Mouse (Mus musculus): Measurements from ENCODE around the gene 9530068E07Rik. TPM values are rescaled to one million over a fixed set of nuclear protein-coding genes. Genes with fewer than 3 reads are reported as not detected.

The 9530068E07Rik gene
- polyA plus RNA-seq, 1 experiment = 49.6 TPM

GRCm38 (mm10) chr11:52433076-52433796 lies 37.0 kb downstream of the 9530068E07Rik start:
- no peak overlapping the region for H3K4me3 ChIP-seq (ENCODE audit: extremely low read depth, insufficient read depth, insufficient read length)
- no peak for TF ChIP-seq CTCF (IDR thresholded peaks at IDR 0.05; ENCODE audit: extremely low read depth, insufficient read depth, insufficient read length, insufficient replicate concordance)
- no peak for TF ChIP-seq POLR2A (IDR thresholded peaks at IDR 0.05; ENCODE audit: low read depth, low read length)
- H3K27me3 ChIP-seq (ENCODE audit: control insufficient read depth, insufficient read depth, low read length) = no peaks in the 10 kb centered on the region
- no peaks in the 10 kb centered on the region for H3K36me3 ChIP-seq (ENCODE audit: control insufficient read depth, insufficient read depth, low read length)
- WGBS = 91% methylated on average over 8 of the region's 8 CpGs
- DNase-seq (ENCODE audit: low read depth in 1 of 2, low spot score in 2 of 2) = no peak
- H3K4me1 ChIP-seq (ENCODE audit: control insufficient read depth, insufficient read depth, insufficient read length) = no peaks in the 10 kb centered on the region
- H3K27ac ChIP-seq (ENCODE audit: insufficient read depth, low read length) = no peak overlapping the region

- Histone ChIP-seq H3K36me3 (ENCODE audit: control insufficient read depth, insufficient read depth, low read length) (no peaks in the 10 kb centered on the region), H3K27ac (ENCODE audit: insufficient read depth, low read length) (no peak overlapping the region), H3K4me1 (ENCODE audit: control insufficient read depth, insufficient read depth, insufficient read length) (no peaks in the 10 kb centered on the region), H3K4me3 (ENCODE audit: extremely low read depth, insufficient read depth, insufficient read length) (no peak overlapping the region), H3K27me3 (ENCODE audit: control insufficient read depth, insufficient read depth, low read length) (no peaks in the 10 kb centered on the region)
- TF ChIP-seq POLR2A (IDR thresholded peaks at IDR 0.05; ENCODE audit: low read depth, low read length) (no peak), CTCF (IDR thresholded peaks at IDR 0.05; ENCODE audit: extremely low read depth, insufficient read depth, insufficient read length, insufficient replicate concordance) (no peak)
- DNase-seq (ENCODE audit: low read depth in 1 of 2, low spot score in 2 of 2) = no peak
- WGBS = 89% methylated on average over 2 of the region's 2 CpGs
Observed at GRCm38 (mm10) chr11:52433797-52434195, 37.6 kb downstream of the 9530068E07Rik start.

- H3K27me3 ChIP-seq (ENCODE audit: control insufficient read depth, insufficient read depth, low read length) = no peaks in the 10 kb centered on the region
- H3K27ac ChIP-seq (ENCODE audit: insufficient read depth, low read length) = no peak overlapping the region
Observed at GRCm38 (mm10) chr11:52435466-52435865, 39.2 kb downstream of the 9530068E07Rik start.

GRCm38 (mm10) chr11:52437123-52437522 lies 40.9 kb downstream of the 9530068E07Rik start:
- DNase-seq (ENCODE audit: low read depth in 1 of 2, low spot score in 2 of 2) = no peak
- Histone ChIP-seq H3K27me3 (ENCODE audit: control insufficient read depth, insufficient read depth, low read length) (no peaks in the 10 kb centered on the region), H3K4me1 (ENCODE audit: control insufficient read depth, insufficient read depth, insufficient read length) (no peaks in the 10 kb centered on the region), H3K27ac (ENCODE audit: insufficient read depth, low read length) (no peak overlapping the region), H3K36me3 (ENCODE audit: control insufficient read depth, insufficient read depth, low read length) (no peaks in the 10 kb centered on the region), H3K4me3 (ENCODE audit: extremely low read depth, insufficient read depth, insufficient read length) (no peak overlapping the region)
- TF ChIP-seq CTCF (IDR thresholded peaks at IDR 0.05; ENCODE audit: extremely low read depth, insufficient read depth, insufficient read length, insufficient replicate concordance) (no peak), POLR2A (IDR thresholded peaks at IDR 0.05; ENCODE audit: low read depth, low read length) (no peak)
- WGBS = 54% methylated on average over 10 of the region's 10 CpGs

More at GRCm38 (mm10) chr11:52435466-52435865, 39.2 kb downstream of the 9530068E07Rik start:
- TF ChIP-seq CTCF (IDR thresholded peaks at IDR 0.05; ENCODE audit: extremely low read depth, insufficient read depth, insufficient read length, insufficient replicate concordance) = no peak
- TF ChIP-seq POLR2A (IDR thresholded peaks at IDR 0.05; ENCODE audit: low read depth, low read length) = no peak
- Histone ChIP-seq H3K4me3 (ENCODE audit: extremely low read depth, insufficient read depth, insufficient read length) (no peak overlapping the region), H3K4me1 (ENCODE audit: control insufficient read depth, insufficient read depth, insufficient read length) (no peaks in the 10 kb centered on the region), H3K36me3 (ENCODE audit: control insufficient read depth, insufficient read depth, low read length) (no peaks in the 10 kb centered on the region)
- DNase-seq (ENCODE audit: low read depth in 1 of 2, low spot score in 2 of 2) = no peak
- 83% methylated on average over 5 of the region's 5 CpGs for WGBS

GRCm38 (mm10) chr11:52441096-52441495 lies 44.9 kb downstream of the 9530068E07Rik start:
- H3K27ac ChIP-seq (ENCODE audit: insufficient read depth, low read length) = no peak overlapping the region
- TF ChIP-seq CTCF (IDR thresholded peaks at IDR 0.05; ENCODE audit: extremely low read depth, insufficient read depth, insufficient read length, insufficient replicate concordance) (no peak), POLR2A (IDR thresholded peaks at IDR 0.05; ENCODE audit: low read depth, low read length) (no peak)
- no peak overlapping the region for H3K4me3 ChIP-seq (ENCODE audit: extremely low read depth, insufficient read depth, insufficient read length)
- no peaks in the 10 kb centered on the region for H3K36me3 ChIP-seq (ENCODE audit: control insufficient read depth, insufficient read depth, low read length)
- H3K27me3 ChIP-seq (ENCODE audit: control insufficient read depth, insufficient read depth, low read length) = no peaks in the 10 kb centered on the region
- no peak for DNase-seq (ENCODE audit: low read depth in 1 of 2, low spot score in 2 of 2)
- WGBS = 87% methylated on average over 2 of the region's 2 CpGs
- no peaks in the 10 kb centered on the region for H3K4me1 ChIP-seq (ENCODE audit: control insufficient read depth, insufficient read depth, insufficient read length)

- Histone ChIP-seq H3K27me3 (ENCODE audit: control insufficient read depth, insufficient read depth, low read length) (no peaks in the 10 kb centered on the region), H3K4me1 (ENCODE audit: control insufficient read depth, insufficient read depth, insufficient read length) (no peaks in the 10 kb centered on the region), H3K4me3 (ENCODE audit: extremely low read depth, insufficient read depth, insufficient read length) (no peak overlapping the region), H3K36me3 (ENCODE audit: control insufficient read depth, insufficient read depth, low read length) (no peaks in the 10 kb centered on the region), H3K27ac (ENCODE audit: insufficient read depth, low read length) (no peak overlapping the region)
- TF ChIP-seq POLR2A (IDR thresholded peaks at IDR 0.05; ENCODE audit: low read depth, low read length) (no peak), CTCF (IDR thresholded peaks at IDR 0.05; ENCODE audit: extremely low read depth, insufficient read depth, insufficient read length, insufficient replicate concordance) (no peak)
- WGBS = 69% methylated on average over 4 of the region's 4 CpGs
- DNase-seq (ENCODE audit: low read depth in 1 of 2, low spot score in 2 of 2) = no peak
Observed at GRCm38 (mm10) chr11:52447242-52447641, 51.0 kb downstream of the 9530068E07Rik start.

- no peak overlapping the region for H3K4me3 ChIP-seq (ENCODE audit: extremely low read depth, insufficient read depth, insufficient read length)
- H3K27me3 ChIP-seq (ENCODE audit: control insufficient read depth, insufficient read depth, low read length) = no peaks in the 10 kb centered on the region
- H3K27ac ChIP-seq (ENCODE audit: insufficient read depth, low read length) = no peak overlapping the region
- H3K36me3 ChIP-seq (ENCODE audit: control insufficient read depth, insufficient read depth, low read length) = no peaks in the 10 kb centered on the region
- no peaks in the 10 kb centered on the region for H3K4me1 ChIP-seq (ENCODE audit: control insufficient read depth, insufficient read depth, insufficient read length)
- no peak for DNase-seq (ENCODE audit: low read depth in 1 of 2, low spot score in 2 of 2)
- WGBS = 70% methylated on average over 3 of the region's 3 CpGs
- no peak for TF ChIP-seq POLR2A (IDR thresholded peaks at IDR 0.05; ENCODE audit: low read depth, low read length)
- TF ChIP-seq CTCF (IDR thresholded peaks at IDR 0.05; ENCODE audit: extremely low read depth, insufficient read depth, insufficient read length, insufficient replicate concordance) = no peak
Observed at GRCm38 (mm10) chr11:52449004-52449403, 52.8 kb downstream of the 9530068E07Rik start.
